Mouse (Mus musculus) erythroid progenitor cell, adult 5-6 weeks (primary cell): Measurements from ENCODE around the gene Olfr361. TPM values are rescaled to one million over a fixed set of nuclear protein-coding genes. Genes with fewer than 3 reads are reported as not detected.
"Not testable (repeated sequence)": the region's sequence is repeated elsewhere in the genome, so short reads cannot be mapped to it uniquely, and the experiment has no call there.

ENCODE experiments used
- ATAC-seq: replicated peaks from 2 replicates; pipeline ENCODE4 v1.8.0; 2016; ENCODE audit warnings: moderate number of reproducible peaks, mild to moderate bottlenecking, moderate TSS enrichment, inconsistent platforms; ENCODE audit not compliant: poor library complexity, low FRiP score, severe bottlenecking
- total RNA-seq, 2 experiments: library from RNA; stranded (forward) in 1 of 2; stranded (reverse) in 1 of 2; fragments of 150-400 nt in 1 of 2; fragments of 186-747, 209-891 nt in 1 of 2; gene quantifications; 2 replicates each; pipeline versions ENCODE4 v1.2.3 to v1.2.4; 2015 to 2017; ENCODE audit warnings: low replicate concordance in 2 of 2

Gene Olfr361
- total RNA-seq (2015; ENCODE audit: low replicate concordance) (not detected in 2 replicates), total RNA-seq (2017; ENCODE audit: low replicate concordance) (not detected in 2 replicates)

DNA sequence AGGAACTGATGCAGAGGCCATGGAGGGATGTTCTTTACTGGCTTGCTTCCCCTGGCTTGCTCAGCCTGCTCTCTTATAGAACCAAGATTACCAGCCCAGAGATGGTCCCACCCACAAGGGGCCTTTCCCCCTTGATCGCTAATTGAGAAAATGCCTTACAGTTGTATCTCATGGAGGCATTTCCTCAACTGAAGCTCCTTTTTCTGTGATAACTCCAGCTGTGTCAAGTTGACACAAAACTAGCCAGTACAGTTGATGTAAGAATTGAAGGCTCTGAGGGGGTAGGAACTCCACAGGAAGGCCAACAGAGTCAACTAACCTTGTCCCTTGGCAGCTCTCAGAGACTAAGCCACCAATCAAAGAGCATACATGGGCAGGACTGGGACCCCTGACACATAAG is at the start of gene Olfr361:
Olfr361 (minus strand) TSS at position 101 of the 400 bp plus-strand sequence.
- not testable (repeated sequence) for ATAC-seq

DNA sequence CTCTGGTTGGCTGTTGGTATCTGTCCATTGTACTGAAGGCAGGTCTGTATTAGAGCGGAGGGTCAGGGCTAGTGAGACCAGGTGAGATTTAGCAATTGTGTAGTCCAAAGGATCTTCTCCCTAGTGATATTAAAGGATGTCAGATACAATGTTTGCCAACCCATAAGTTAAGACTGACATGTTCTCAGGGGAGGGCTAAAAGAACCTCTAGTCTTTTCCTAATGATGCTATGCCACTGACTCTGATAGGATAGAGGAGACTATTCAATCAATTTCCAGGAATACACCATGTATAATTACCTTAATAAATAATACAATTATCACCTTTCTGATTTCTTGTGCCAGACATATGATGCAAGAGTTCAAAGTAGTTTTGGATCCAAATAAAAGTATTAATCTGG is 28.7 kb upstream of the Olfr361 start, which contains the start of gene Olfr362:
Olfr362 (minus strand) TSS at position 101 of the 400 bp plus-strand sequence.
- ATAC-seq = no peak

DNA sequence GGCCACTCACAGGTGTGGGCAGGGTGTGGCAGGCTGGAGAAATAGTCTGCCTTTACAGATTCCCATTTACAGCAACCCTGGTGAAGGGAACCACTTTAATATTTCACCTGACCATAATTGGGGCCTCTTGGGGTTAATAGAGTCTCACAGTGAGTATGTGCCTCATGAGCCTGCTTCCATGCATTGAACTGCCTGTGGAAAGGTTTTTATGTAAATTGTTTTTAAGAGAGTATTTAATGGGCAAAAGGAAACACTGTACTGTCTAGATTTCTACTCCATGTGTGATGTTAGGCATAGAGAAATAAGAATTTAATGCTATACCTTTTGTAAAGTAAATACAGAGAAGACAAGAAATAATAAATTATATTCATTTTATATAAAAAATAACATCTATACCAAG is 23.6 kb downstream of the Olfr361 start, which contains the start of gene Olfr360:
Olfr360 (plus strand) TSS at position 301 of the 400 bp plus-strand sequence.
- ATAC-seq = no peak

Other genes with a start within 250 kb of the Olfr361 start
- not detected in 2 replicates for gene Olfr350, start 243.0 kb downstream of the Olfr361 start, total RNA-seq (2015; ENCODE audit: low replicate concordance)
- not detected in 2 replicates for gene Olfr350, start 243.0 kb downstream of the Olfr361 start, total RNA-seq (2017; ENCODE audit: low replicate concordance)
- not detected in 2 replicates for gene Olfr351, start 226.6 kb downstream of the Olfr361 start, total RNA-seq (2015; ENCODE audit: low replicate concordance)
- not detected in 2 replicates for gene Olfr351, start 226.6 kb downstream of the Olfr361 start, total RNA-seq (2017; ENCODE audit: low replicate concordance)
- not detected in 2 replicates for gene Olfr352, start 220.8 kb downstream of the Olfr361 start, total RNA-seq (2015; ENCODE audit: low replicate concordance)
- gene Olfr352, start 220.8 kb downstream of the Olfr361 start, total RNA-seq (2017; ENCODE audit: low replicate concordance) = not detected in 2 replicates
- not detected in 2 replicates for gene Olfr353, start 196.4 kb downstream of the Olfr361 start, total RNA-seq (2015; ENCODE audit: low replicate concordance)
- not detected in 2 replicates for gene Olfr353, start 196.4 kb downstream of the Olfr361 start, total RNA-seq (2017; ENCODE audit: low replicate concordance)
- not detected in 2 replicates for gene Olfr354, start 183.6 kb downstream of the Olfr361 start, total RNA-seq (2015; ENCODE audit: low replicate concordance)
- not detected in 2 replicates for gene Olfr354, start 183.6 kb downstream of the Olfr361 start, total RNA-seq (2017; ENCODE audit: low replicate concordance)
- not detected in 2 replicates for gene Olfr355, start 160.4 kb downstream of the Olfr361 start, total RNA-seq (2015; ENCODE audit: low replicate concordance)
- gene Olfr355, start 160.4 kb downstream of the Olfr361 start, total RNA-seq (2017; ENCODE audit: low replicate concordance) = not detected in 2 replicates
- gene Olfr356, start 152.2 kb downstream of the Olfr361 start, total RNA-seq (2015; ENCODE audit: low replicate concordance) = not detected in 2 replicates
- not detected in 2 replicates for gene Olfr356, start 152.2 kb downstream of the Olfr361 start, total RNA-seq (2017; ENCODE audit: low replicate concordance)
- gene Olfr357, start 95.5 kb downstream of the Olfr361 start, total RNA-seq (2015; ENCODE audit: low replicate concordance) = not detected in 2 replicates
- not detected in 2 replicates for gene Olfr357, start 95.5 kb downstream of the Olfr361 start, total RNA-seq (2017; ENCODE audit: low replicate concordance)
- not detected in 2 replicates for gene Olfr358, start 80.0 kb downstream of the Olfr361 start, total RNA-seq (2015; ENCODE audit: low replicate concordance)
- gene Olfr358, start 80.0 kb downstream of the Olfr361 start, total RNA-seq (2017; ENCODE audit: low replicate concordance) = not detected in 2 replicates
- gene Olfr360, start 23.5 kb downstream of the Olfr361 start, total RNA-seq (2015; ENCODE audit: low replicate concordance) = not detected in 2 replicates
- not detected in 2 replicates for gene Olfr360, start 23.5 kb downstream of the Olfr361 start, total RNA-seq (2017; ENCODE audit: low replicate concordance)
- gene Olfr362, start 28.6 kb upstream of the Olfr361 start, total RNA-seq (2015; ENCODE audit: low replicate concordance) = not detected in 2 replicates
- gene Olfr362, start 28.6 kb upstream of the Olfr361 start, total RNA-seq (2017; ENCODE audit: low replicate concordance) = not detected in 2 replicates
- not detected in 2 replicates for gene Olfr364-ps1, start 50.0 kb upstream of the Olfr361 start, total RNA-seq (2015; ENCODE audit: low replicate concordance)
- gene Olfr364-ps1, start 50.0 kb upstream of the Olfr361 start, total RNA-seq (2017; ENCODE audit: low replicate concordance) = not detected in 2 replicates
- not detected in 2 replicates for gene Olfr365, start 98.9 kb upstream of the Olfr361 start, total RNA-seq (2015; ENCODE audit: low replicate concordance)
- not detected in 2 replicates for gene Olfr365, start 98.9 kb upstream of the Olfr361 start, total RNA-seq (2017; ENCODE audit: low replicate concordance)
- gene Olfr366, start 122.3 kb upstream of the Olfr361 start, total RNA-seq (2015; ENCODE audit: low replicate concordance) = not detected in 2 replicates
- not detected in 2 replicates for gene Olfr366, start 122.3 kb upstream of the Olfr361 start, total RNA-seq (2017; ENCODE audit: low replicate concordance)
- not detected in 2 replicates for gene Olfr368, start 237.2 kb upstream of the Olfr361 start, total RNA-seq (2015; ENCODE audit: low replicate concordance)
- gene Olfr368, start 237.2 kb upstream of the Olfr361 start, total RNA-seq (2017; ENCODE audit: low replicate concordance) = not detected in 2 replicates